Mouse (Mus musculus) embryonic facial prominence, embryonic 11.5 days (tissue): ENCODE measurements around the gene Ddr2. TPM values are rescaled to one million over a fixed set of nuclear protein-coding genes. Genes with fewer than 3 reads are reported as not detected.

Experiments used
- ATAC-seq: fragments of 200-750 bp; cut with Nextera tagmentation; replicated peaks from 2 replicates; pipeline ENCODE4 v1.8.0; 2017; ENCODE audit warnings: low read depth; ENCODE audit not compliant: insufficient number of reproducible peaks, low FRiP score, low TSS enrichment
- DNase-seq: peaks from one replicate; pipeline ENCODE4 v3.0.0-alpha.2; 2015; ENCODE audit warnings: low spot score
- H3K27ac ChIP-seq: fragments of 300-500 bp; sonication (generic); replicated peaks from 2 replicates; pipeline ENCODE4 v1.5.1; 2014; ENCODE audit warnings: mild to moderate bottlenecking, low read depth, low read length, control low read depth
- H3K27me3 ChIP-seq: fragments of 300-500 bp; sonication (generic); 2 replicates; pipeline ENCODE4 v1.6.1; 2014; ENCODE audit warnings: mild to moderate bottlenecking, low read length, moderate library complexity, mixed read lengths; ENCODE audit not compliant: control insufficient read depth, insufficient read depth
- H3K36me3 ChIP-seq: fragments of 300-500 bp; sonication (generic); replicated peaks from 2 replicates; pipeline ENCODE4 v1.6.1; 2014; ENCODE audit warnings: low read depth, mild to moderate bottlenecking, low read length, moderate library complexity, mixed read lengths; ENCODE audit not compliant: control insufficient read depth, insufficient read depth
- H3K4me1 ChIP-seq: fragments of 300-500 bp; sonication (generic); 2 replicates; pipeline ENCODE4 v1.6.1; 2014; ENCODE audit warnings: low read length, mixed read lengths; ENCODE audit not compliant: control insufficient read depth, insufficient read depth
- H3K4me2 ChIP-seq: fragments of 300-500 bp; sonication (generic); 2 replicates; pipeline ENCODE4 v1.6.1; 2014; ENCODE audit warnings: low read depth, mild to moderate bottlenecking, control low read depth, low read length, moderate library complexity
- H3K4me3 ChIP-seq: fragments of 300-500 bp; sonication (generic); 2 replicates; pipeline ENCODE4 v1.5.1; 2014; ENCODE audit warnings: low read depth, low read length, control low read depth
- H3K9ac ChIP-seq: fragments of 300-500 bp; sonication (generic); replicated peaks from 2 replicates; pipeline ENCODE4 v1.6.1; 2014; ENCODE audit warnings: mild to moderate bottlenecking, control low read depth, low read length
- H3K9me3 ChIP-seq: fragments of 300-500 bp; sonication (generic); replicated peaks from 2 replicates; pipeline ENCODE4 v1.6.1; 2016; ENCODE audit warnings: mild to moderate bottlenecking, low read length, inconsistent platforms, mixed read lengths; ENCODE audit not compliant: control insufficient read depth
- WGBS: fragments of 180-500 bp; shearing (Covaris S2); extraction: QIAGEN DNeasy Blood & Tissue Kit; methylation state at CpG from one replicate; pipeline ENCODE4 v1.1.7; 2014; 5-methylcytosine and 5-hydroxymethylcytosine counted together
- polyA plus RNA-seq: library from polyadenylated mRNA; unstranded; fragments of >200 nt; fragmentation: Nextera tagmentation; extraction: Ambion mirVana; gene quantifications from 2 replicates; pipeline ENCODE4 v1.2.1, GENCODE M21; 2014

The Ddr2 gene
- polyA plus RNA-seq, 1 experiment from 2014 or later: 87.5 TPM

- Histone ChIP-seq H3K9me3 (no peaks in the 10 kb centered on the region), H3K4me2 (no peak overlapping the region), H3K27me3 (no peaks in the 10 kb centered on the region), H3K9ac (no peak overlapping the region), H3K36me3 (no peaks in the 10 kb centered on the region), H3K4me3 (no peak overlapping the region), H3K4me1 (no peaks in the 10 kb centered on the region; the same call in 1 of the 2 replicates), H3K27ac (no peak overlapping the region)
- DNase-seq (no peak), ATAC-seq (no peak)
- WGBS: 78% methylated on average over 3 of the region's 3 CpGs
Measured at GRCm38 (mm10) chr1:170060214-170060613, 50.3 kb downstream of the Ddr2 start.

GRCm38 (mm10) chr1:170059347-170059746 lies 51.2 kb downstream of the Ddr2 start:
- Histone ChIP-seq H3K4me2 (no peak overlapping the region), H3K9me3 (no peaks in the 10 kb centered on the region), H3K4me1 (no peaks in the 10 kb centered on the region; the same call in 1 of the 2 replicates), H3K27ac (no peak overlapping the region), H3K36me3 (no peaks in the 10 kb centered on the region), H3K9ac (no peak overlapping the region), H3K27me3 (no peaks in the 10 kb centered on the region), H3K4me3 (no peak overlapping the region)
- 87% methylated on average over 9 of the region's 9 CpGs for WGBS
- DNase-seq (no peak), ATAC-seq (no peak)

GRCm38 (mm10) chr1:170058051-170058450 lies 52.5 kb downstream of the Ddr2 start:
- H3K9me3 ChIP-seq: no peaks in the 10 kb centered on the region
- no peak overlapping the region for H3K27ac ChIP-seq
- H3K4me2 ChIP-seq: no peak overlapping the region
- DNase-seq: no peak
- H3K4me1 ChIP-seq: no peaks in the 10 kb centered on the region
- 90% methylated on average over 11 of the region's 11 CpGs for WGBS
- H3K4me3 ChIP-seq: no peak overlapping the region
- H3K27me3 ChIP-seq: no peaks in the 10 kb centered on the region
- ATAC-seq: no peak
- no peak overlapping the region for H3K9ac ChIP-seq
- H3K36me3 ChIP-seq: no peaks in the 10 kb centered on the region

- H3K27ac ChIP-seq: no peak overlapping the region
- H3K9ac ChIP-seq: no peak overlapping the region
- no peak for ATAC-seq
- DNase-seq: no peak
- 81% methylated on average over 7 of the region's 7 CpGs for WGBS
- H3K27me3 ChIP-seq: no peaks in the 10 kb centered on the region
- no peaks in the 10 kb centered on the region for H3K9me3 ChIP-seq
- H3K4me2 ChIP-seq: no peak overlapping the region
- no peaks in the 10 kb centered on the region for H3K4me1 ChIP-seq
- H3K4me3 ChIP-seq: no peak overlapping the region
- no peaks in the 10 kb centered on the region for H3K36me3 ChIP-seq
Measured at GRCm38 (mm10) chr1:170057607-170058006, 53.0 kb downstream of the Ddr2 start.

- Histone ChIP-seq H3K9ac (no peak overlapping the region), H3K36me3 (no peaks in the 10 kb centered on the region), H3K27ac (no peak overlapping the region), H3K4me1 (no peaks in the 10 kb centered on the region), H3K4me2 (no peak overlapping the region), H3K4me3 (no peak overlapping the region), H3K27me3 (no peaks in the 10 kb centered on the region), H3K9me3 (no peaks in the 10 kb centered on the region)
- WGBS: 88% methylated on average over 3 of the region's 3 CpGs
- ATAC-seq (no peak), DNase-seq (no peak)
Measured at GRCm38 (mm10) chr1:170056921-170057320, 53.6 kb downstream of the Ddr2 start.

GRCm38 (mm10) chr1:170056214-170056613 lies 54.3 kb downstream of the Ddr2 start:
- 72% methylated on average over 6 of the region's 6 CpGs for WGBS
- H3K27ac ChIP-seq: no peak overlapping the region

GRCm38 (mm10) chr1:170052469-170053065 lies 58.0 kb downstream of the Ddr2 start:
- ATAC-seq (no peak), DNase-seq (no peak)
- H3K27me3 ChIP-seq: no peaks in the 10 kb centered on the region
- no peak overlapping the region for H3K4me3 ChIP-seq
- H3K27ac ChIP-seq: no peak overlapping the region
- H3K4me2 ChIP-seq: no peak overlapping the region
- WGBS: 73% methylated on average over 1 of the region's 1 CpGs
- no peaks in the 10 kb centered on the region for H3K4me1 ChIP-seq
- no peaks in the 10 kb centered on the region for H3K9me3 ChIP-seq
- H3K9ac ChIP-seq: no peak overlapping the region
- no peaks in the 10 kb centered on the region for H3K36me3 ChIP-seq

More at GRCm38 (mm10) chr1:170056214-170056613, 54.3 kb downstream of the Ddr2 start:
- no peaks in the 10 kb centered on the region for H3K27me3 ChIP-seq
- no peak overlapping the region for H3K4me2 ChIP-seq
- no peak for DNase-seq
- no peak overlapping the region for H3K9ac ChIP-seq
- H3K4me3 ChIP-seq: no peak overlapping the region
- no peaks in the 10 kb centered on the region for H3K9me3 ChIP-seq
- ATAC-seq: no peak
- H3K36me3 ChIP-seq: no peaks in the 10 kb centered on the region
- H3K4me1 ChIP-seq: no peaks in the 10 kb centered on the region

GRCm38 (mm10) chr1:170051631-170052177 lies 58.9 kb downstream of the Ddr2 start:
- Histone ChIP-seq H3K4me1 (no peaks in the 10 kb centered on the region), H3K9ac (no peak overlapping the region), H3K27ac (no peak overlapping the region), H3K36me3 (no peaks in the 10 kb centered on the region), H3K4me3 (no peak overlapping the region), H3K4me2 (no peak overlapping the region), H3K9me3 (no peaks in the 10 kb centered on the region), H3K27me3 (no peaks in the 10 kb centered on the region)
- ATAC-seq (no peak), DNase-seq (no peak)
- WGBS: 57% methylated on average over 5 of the region's 5 CpGs
